Mouse (Mus musculus) liver, adult 2 months (tissue): ENCODE measurements around the gene Ldlrap1.

Experiments
- CTCF ChIP-seq: fragments of 200-500 bp; IDR thresholded peaks from 2 replicates; pipeline ENCODE4 v1.5.1; 2011; ENCODE audit warnings: low read depth, low read length, control low read depth
- POLR2A ChIP-seq: fragments of 200-500 bp; IDR thresholded peaks from 2 replicates; pipeline ENCODE4 v1.6.1; 2011; ENCODE audit warnings: low read length, control low read depth; ENCODE audit not compliant: insufficient read depth; ENCODE audit errors: extremely low read depth

GRCm38 (mm10) chr4:134739530-134739929, 28.3 kb downstream of the Ldlrap1 start:
- no peak for TF ChIP-seq POLR2A
- no peak for TF ChIP-seq CTCF
